Mouse (Mus musculus): ENCODE measurements around the gene Rnf114. TPM values are rescaled to one million over a fixed set of nuclear protein-coding genes. Genes with fewer than 3 reads are reported as not detected.

Gene Rnf114
- total RNA-seq, 2 experiments from 2014 or later, result 40.0 to 40.9 TPM

DNA sequence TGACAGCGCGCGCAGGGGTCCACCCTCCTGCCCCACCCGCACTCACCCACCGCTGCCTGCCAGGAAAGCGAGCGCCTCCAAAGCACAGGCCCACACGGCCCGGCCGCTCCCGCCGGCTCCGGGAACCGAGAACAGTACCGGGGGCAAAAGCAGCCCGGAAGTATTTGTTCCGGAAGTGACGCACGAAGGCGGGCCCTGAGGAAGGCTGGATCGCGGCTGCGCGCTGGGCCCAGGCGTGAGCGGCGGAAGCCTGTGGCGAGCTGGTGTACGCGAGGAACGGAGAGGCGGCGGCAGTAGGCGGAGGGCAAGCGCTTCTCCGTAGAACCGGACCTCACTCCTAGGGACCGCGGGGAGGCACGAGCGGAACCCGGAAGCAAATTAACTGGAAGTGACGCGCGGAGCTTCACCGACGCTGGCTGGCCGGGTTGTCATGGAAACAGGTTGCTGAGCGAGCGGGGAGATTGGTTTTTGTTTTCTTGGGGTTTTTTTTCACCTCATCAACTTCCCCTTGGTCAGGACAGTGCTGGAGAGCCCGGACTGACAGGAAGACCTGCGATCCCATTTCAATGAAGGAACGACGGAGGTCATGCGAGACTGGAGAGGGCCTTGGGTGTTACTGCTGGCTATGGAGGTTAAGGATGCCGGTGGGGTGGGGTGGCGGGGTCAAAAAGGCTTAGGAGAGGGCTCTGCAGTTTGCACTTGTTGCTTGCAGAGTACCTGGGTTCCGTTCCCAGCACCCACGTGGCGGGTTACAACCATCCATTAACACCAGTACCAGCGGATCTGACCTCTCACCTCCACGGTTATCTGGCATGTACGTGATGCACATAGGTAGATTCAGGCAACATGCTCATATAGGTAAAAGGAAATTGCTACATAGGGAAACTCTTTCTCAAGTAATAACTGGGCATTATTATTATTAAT, 530 bp downstream of the Rnf114 start, which contains the start of gene Spata2:
Gene Spata2, minus strand, starts transcription at position 175 of the 924 bp plus-strand sequence.
- peak within 1 kb of the TSS; percentile 92 for H3K4me3 ChIP-seq
- intact Hi-C loops (cut with DNase I), result no loop called here
- no peak for TF ChIP-seq CTCF (IDR thresholded peaks at IDR 0.05)
- DNase-seq, result peak; percentile 97
- H3K27ac ChIP-seq, result peak within 1 kb of the TSS; percentile 96

DNA sequence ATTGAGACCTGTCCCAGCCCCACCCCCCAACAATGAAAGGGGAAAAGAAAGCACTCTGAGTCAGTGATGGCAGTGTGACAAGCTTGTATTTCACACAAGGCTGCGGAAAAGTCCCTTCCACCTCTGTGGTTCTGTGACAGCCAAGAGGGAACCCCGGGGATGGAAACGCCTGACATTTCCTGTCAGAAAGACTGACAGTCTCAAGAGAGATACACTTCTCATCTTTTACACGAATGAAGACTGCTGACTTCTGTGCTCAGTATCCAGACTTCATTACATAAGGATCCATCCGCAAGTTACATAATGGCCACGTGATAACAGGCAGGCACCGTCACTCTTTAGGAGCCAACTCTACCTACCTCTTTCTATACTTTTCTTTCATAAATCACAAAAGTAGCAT, 4.0 kb downstream of the Rnf114 start:
- intact Hi-C loops (cut with DNase I), result no loop called here
- Histone ChIP-seq H3K27ac (no peak overlapping the region), H3K4me3 (no peak overlapping the region)
- no peak for TF ChIP-seq CTCF (IDR thresholded peaks at IDR 0.05)
- no peak for DNase-seq

DNA sequence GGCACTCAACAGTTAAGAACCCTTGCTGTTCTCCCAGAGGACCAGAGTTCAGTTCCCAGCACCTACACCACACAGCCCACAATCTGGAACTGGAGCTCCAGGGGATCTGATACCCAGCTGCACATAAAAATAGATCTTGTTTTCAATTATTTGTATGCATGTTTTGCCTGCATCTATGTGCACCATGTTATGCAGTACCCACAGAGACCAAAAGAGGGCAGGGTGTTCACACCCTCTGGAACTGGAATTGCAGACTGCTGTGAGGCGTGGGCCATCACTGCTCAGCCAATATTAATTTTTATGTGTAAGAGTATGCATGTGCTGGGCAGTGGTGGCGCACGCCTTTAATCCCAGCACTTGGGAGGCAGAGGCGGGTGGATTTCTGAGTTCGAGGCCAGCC, 4.8 kb downstream of the Rnf114 start:
- peak; percentile 66 for TF ChIP-seq CTCF (IDR thresholded peaks at IDR 0.05)
- Histone ChIP-seq H3K4me3 (no peak overlapping the region), H3K27ac (no peak overlapping the region)
- intact Hi-C loops (cut with DNase I), result no loop called here
- no peak for DNase-seq

DNA sequence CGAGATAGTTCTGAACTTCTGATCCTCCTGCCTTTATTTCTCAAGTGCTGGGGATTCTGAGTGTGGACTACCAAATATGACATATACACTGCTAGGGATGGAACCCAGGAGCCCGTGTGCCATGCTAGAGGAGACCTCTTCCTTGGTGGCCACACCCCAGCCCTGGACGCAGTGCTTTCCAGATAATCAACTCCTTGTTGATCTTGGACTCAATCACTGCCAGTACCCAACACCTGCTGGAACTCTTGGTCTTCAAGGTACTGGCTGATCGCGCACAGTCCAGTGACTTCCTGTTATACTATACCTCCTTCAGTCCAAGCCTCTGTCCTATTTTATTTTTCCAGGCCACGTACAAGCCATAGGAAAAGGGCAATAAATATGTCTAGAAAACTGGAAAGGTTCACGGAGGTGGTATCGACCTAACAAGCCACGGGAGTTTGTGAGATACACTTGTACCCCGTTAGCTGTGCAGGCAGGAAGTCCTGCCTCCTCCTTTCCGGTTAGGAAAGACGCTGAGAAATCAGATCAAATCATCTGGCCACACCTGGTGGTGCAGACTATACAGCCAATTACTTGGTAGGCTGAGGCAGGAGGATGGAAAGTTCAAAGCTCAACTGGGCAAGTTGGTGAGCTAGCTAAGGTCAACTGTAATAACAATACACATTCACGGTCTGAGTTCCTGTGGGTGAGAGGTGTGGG, 10.3 kb downstream of the Rnf114 start:
- peak overlapping the region; percentile 97 for H3K27ac ChIP-seq
- no peak for TF ChIP-seq CTCF (IDR thresholded peaks at IDR 0.05)
- intact Hi-C loops (cut with DNase I), result no loop called here

DNA sequence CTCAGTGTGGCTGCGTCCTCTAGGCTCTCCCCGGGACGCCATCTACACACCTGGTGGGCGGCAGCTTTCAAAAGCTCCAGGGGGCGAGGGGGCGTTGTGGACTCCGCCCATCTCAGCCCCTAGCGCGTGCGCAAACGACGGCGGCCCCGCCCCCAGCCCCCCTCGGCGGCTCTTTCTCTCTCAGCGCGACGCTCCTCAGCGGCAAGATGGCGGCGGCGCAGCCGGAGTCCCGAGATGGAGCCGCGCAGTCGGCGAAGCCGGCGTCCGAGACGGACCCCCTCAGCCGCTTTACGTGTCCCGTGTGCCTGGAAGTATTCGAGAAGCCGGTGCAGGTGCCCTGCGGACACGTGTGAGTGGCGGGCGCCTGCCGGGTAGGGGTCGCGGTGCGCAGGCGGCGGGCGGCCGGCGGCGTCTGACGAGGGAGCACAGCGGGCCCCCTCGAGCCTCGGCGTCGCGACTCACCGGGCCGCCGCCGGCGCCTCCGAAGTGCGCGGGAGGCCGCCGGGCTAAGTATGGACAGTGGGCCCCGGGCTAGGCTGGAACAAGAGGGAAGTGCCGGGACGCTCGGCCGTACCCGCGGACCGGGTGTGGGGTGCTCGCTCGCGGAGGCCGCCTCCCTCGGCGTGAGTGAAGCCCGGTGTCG, 10.9 kb downstream of the Rnf114 start:
- peak; percentile 21; the same call in 1 of the 2 replicates for TF ChIP-seq CTCF (IDR thresholded peaks at IDR 0.05)
- intact Hi-C loops (cut with DNase I), result no loop called here
- peak; percentile 92 for DNase-seq
- Histone ChIP-seq H3K4me3 (peak overlapping the region; percentile 90), H3K27ac (peak overlapping the region; percentile 97)

More for the DNA sequence above, 10.3 kb downstream of the Rnf114 start:
- peak; percentile 17 for DNase-seq
- peak overlapping the region; percentile 90 for H3K4me3 ChIP-seq

DNA sequence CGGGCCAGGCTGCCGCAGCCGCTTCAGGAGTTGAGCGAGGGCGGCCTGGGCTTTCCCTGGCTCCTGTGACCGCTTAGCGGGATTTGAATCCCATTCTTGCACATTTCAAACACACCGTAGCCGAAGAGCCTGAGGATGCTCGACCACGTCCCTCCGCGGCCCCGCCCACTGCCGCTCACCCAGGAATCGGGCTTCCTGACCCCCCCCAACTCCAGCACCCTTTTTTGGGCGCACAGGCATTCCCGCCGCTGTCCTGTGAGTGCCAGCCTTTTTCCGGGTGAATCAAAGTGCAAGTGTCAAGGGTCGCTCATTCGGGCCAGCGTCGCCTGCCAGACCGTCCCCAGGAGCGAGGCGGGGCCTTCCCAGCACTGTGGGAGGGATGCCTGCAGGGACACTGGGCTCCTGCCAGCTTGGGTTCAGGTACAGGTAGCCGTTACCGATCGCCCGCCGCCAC, 11.5 kb downstream of the Rnf114 start:
- peak overlapping the region; percentile 90 for H3K4me3 ChIP-seq
- no peak for TF ChIP-seq CTCF (IDR thresholded peaks at IDR 0.05)
- DNase-seq, result peak; percentile 67
- intact Hi-C loops (cut with DNase I), result no loop called here
- peak overlapping the region; percentile 97 for H3K27ac ChIP-seq

DNA sequence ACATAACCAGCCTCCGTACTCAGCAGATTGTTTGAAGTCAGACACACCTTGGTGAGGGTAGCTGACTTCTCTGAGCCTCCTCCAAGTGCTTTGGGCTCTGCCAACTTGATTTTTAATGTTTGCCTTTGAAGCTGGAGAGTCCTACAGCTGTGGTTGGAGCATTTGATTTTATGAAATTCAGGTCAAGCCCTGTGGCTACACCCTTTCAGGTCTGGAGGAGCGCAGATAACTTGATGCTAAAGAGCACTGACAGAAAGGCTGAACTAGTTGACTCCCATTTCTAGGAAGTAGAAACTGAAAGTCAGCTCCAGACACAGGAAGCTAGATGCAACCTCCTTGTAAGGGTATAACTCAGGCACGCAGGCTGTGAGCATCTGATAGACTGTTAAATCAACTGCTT, 12.7 kb downstream of the Rnf114 start:
- intact Hi-C loops (cut with DNase I), result no loop called here
- Histone ChIP-seq H3K27ac (peak overlapping the region; percentile 97), H3K4me3 (peak overlapping the region; percentile 90)
- TF ChIP-seq CTCF (IDR thresholded peaks at IDR 0.05), result no peak
- peak; percentile 14 for DNase-seq

DNA sequence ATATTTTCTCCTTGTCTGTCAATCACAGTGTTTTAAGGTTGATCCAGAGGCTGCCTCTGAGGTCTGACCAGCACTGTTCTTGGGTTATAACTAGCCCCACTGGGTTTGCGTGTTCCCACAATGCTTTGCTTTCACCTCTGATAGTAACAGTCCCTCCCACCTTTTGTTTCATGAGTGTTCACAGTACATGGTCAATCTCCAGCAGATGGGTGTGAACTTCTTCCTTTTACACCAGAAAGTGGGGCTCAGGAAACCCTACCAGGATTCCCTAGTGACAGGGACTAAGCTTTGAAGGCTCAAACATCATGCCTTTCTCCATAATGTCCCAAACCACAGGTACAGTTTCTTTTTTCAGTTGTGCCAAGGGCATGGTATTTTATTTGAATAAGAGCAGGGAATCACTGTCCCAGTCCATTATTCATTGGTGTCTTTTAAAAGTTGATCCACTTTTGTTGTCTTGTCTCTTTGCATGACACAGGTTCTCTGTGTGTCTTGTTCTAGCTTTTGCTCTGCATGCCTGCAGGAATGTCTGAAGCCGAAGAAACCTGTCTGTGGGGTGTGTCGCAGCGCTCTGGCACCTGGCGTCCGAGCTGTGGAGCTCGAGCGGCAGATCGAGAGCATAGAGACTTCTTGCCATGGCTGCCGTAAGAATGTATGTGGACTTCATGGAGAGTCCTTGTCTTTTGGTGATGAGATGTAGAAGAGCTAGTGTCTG, 14.3 kb downstream of the Rnf114 start:
- no peak overlapping the region for H3K4me3 ChIP-seq
- TF ChIP-seq CTCF (IDR thresholded peaks at IDR 0.05), result no peak
- intact Hi-C loops (cut with DNase I), result no loop called here
- H3K27ac ChIP-seq, result peak overlapping the region; percentile 16; the same call in 1 of the 2 replicates
- peak; percentile 15 for DNase-seq

DNA sequence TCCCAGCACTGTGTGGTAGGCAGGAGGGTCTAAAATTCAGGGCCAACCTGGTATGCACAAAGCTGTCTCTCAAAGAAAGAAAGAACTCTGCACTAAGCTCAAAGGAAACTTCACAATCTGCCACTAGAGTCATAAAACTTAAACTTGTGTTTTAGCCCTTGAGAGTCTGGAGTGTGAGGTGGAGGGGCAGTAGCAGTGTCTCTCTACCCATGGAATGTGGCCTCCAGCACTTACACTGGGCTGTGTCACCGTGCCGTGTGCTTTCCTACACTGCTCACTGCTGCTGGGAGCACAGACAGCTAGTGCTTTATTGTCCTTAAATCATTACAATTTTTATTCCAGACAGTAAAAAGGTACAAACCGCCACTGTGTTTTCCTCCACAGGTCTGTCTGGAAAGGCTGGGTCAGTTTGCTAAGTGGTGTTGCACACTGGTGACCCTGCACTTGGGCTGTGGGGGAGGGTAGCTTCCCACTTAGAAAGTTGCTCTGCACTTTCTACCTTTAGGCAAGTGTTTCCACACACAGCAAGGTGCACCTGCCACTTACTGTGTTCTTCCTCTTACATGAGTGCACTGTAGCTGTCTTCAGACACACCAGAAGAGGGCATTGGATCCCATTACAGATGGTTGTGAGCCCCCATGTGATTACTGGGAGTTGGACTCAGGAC, 15.4 kb downstream of the Rnf114 start:
- intact Hi-C loops (cut with DNase I), result no loop called here
- TF ChIP-seq CTCF (IDR thresholded peaks at IDR 0.05), result no peak
- H3K27ac ChIP-seq, result peak overlapping the region; percentile 52; the same call in 1 of the 2 replicates

DNA sequence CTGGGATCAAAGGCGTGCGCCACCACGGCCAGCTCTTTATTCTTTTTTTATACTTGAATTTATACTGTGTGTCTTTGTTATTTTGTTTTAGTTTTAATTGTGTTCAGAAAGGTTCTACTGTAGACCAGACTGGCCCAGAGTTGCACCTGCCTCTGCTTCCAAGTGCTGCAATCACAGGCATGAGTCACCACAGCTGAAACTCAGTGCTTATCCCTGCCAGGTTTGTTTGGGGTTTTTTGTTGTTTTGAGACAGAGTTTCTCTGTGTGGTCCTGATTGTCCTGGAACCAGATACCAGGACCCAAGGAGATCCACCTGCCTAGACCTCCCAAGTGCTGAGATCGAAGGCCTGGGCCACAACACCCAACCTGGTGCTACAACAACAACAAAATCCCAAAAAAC, 16.1 kb downstream of the Rnf114 start:
- Histone ChIP-seq H3K4me3 (no peak overlapping the region; the same call in 1 of the 2 replicates), H3K27ac (peak overlapping the region; percentile 52; the same call in 1 of the 2 replicates)
- DNase-seq, result peak; percentile 25
- no peak for TF ChIP-seq CTCF (IDR thresholded peaks at IDR 0.05)
- intact Hi-C loops (cut with DNase I), result no loop called here

More for the DNA sequence above, 15.4 kb downstream of the Rnf114 start:
- peak; percentile 18 for DNase-seq
- no peak overlapping the region for H3K4me3 ChIP-seq

DNA sequence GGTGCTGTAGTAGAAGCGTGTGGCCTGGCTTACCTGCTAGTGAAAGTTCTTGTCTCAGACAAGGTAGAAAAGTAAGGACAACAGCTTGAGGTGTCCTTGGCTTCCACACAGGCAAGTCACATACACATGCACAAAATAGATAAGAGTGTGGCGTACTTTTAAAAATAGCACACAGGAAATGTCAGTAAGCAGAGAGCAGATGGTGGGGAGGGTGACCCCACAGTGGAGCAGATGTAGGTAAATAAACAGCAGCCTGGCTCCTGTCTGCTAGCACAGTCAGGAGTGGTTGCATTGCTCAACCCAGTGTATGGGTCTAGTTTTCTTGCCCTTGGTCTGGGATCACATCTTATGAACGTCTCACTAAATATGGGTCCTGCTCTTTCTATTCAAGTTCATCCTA, 18.0 kb downstream of the Rnf114 start:
- TF ChIP-seq CTCF (IDR thresholded peaks at IDR 0.05), result no peak
- intact Hi-C loops (cut with DNase I), result loop anchor here (5.0 kb wide), 1 partner anchor 88 kb away; the partner anchor contains the start of gene Slc9a8
- Histone ChIP-seq H3K4me3 (peak overlapping the region; percentile 43), H3K27ac (peak overlapping the region; percentile 92)
- peak; percentile 47 for DNase-seq
